Mouse (Mus musculus) gastrocnemius, postnatal 4 days (tissue): ENCODE results near the gene Fancc. TPM values are rescaled to one million over a fixed set of nuclear protein-coding genes. Genes with fewer than 3 reads are reported as not detected.

Experiments used
- DNase-seq, 2 experiments: peaks; one replicate each; pipeline ENCODE4 v3.0.0; 2021 to 2022; ENCODE audit warnings: low spot score in 2 of 2, mixed read lengths in 2 of 2
- long read RNA-seq, 2 experiments: library from polyadenylated mRNA; stranded (forward); transcript quantifications; one replicate each; pipeline ENCODE4 v2.0.0; 2021
- total RNA-seq, 2 experiments: library from RNA; stranded (reverse); gene quantifications; 2 replicates each; pipeline ENCODE4 v1.2.3; 2021

Gene Fancc
- total RNA-seq = 1 to 10 TPM; 8.0 to 9.0 TPM
- long read RNA-seq, experiment 1, partial matches to known transcripts = 0 of 10 reads
- long read RNA-seq, experiment 1, other reads (novel, unspliced or antisense) = 8 of 10 reads
- long read RNA-seq, experiment 2, partial matches to known transcripts = 0 of 3 reads
- long read RNA-seq, experiment 2, other reads (novel, unspliced or antisense) = 3 of 3 reads

DNA sequence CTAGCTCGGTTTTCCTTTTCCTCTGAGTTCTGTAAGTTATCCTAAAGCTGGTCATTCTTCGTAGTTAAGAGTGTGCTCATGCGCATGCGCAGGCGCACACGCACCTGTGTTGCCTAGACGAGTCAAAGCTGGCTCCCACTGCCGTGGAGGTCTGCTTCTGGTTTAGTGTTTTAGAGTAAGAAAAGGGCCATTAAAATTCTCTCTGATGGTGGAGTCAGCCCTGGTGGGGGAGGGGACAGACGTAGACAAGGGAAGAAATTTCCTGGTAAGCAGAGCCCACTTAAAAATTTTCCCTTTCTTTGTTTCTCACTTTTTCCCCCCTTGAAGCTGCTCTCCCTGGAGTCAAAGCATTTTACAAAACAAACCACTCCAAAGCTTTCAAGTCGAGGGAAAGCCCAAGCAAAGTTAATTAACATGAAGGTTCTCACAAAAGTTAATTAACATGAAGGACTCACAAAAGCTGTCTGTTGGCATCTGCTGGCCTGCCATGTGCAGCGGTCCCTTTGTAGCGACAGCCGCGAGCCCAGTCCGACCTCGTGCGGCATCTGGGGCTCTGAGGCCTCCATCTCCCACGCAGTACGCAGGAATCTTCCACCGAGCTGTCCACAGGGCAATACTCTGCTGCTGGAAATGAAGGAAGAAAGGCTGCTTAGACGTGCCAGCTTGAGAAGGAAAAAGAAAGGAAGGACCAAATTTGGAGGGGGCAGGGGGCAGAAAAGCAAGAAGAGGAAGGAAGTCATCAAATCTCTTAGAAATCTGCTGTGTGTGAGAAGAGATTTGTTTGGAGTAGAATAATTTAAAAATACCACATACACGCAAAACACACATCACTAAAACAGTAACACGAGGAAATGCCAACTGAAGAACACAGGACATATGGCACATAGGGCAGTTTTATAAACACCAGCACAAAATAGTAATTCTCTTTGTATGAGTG lies at the start of gene Fancc:
Gene Fancc (minus strand): TSS at position 633 of the 937 bp plus-strand sequence.
- peak in 1 of 2 experiments; percentile 15 for DNase-seq

DNA sequence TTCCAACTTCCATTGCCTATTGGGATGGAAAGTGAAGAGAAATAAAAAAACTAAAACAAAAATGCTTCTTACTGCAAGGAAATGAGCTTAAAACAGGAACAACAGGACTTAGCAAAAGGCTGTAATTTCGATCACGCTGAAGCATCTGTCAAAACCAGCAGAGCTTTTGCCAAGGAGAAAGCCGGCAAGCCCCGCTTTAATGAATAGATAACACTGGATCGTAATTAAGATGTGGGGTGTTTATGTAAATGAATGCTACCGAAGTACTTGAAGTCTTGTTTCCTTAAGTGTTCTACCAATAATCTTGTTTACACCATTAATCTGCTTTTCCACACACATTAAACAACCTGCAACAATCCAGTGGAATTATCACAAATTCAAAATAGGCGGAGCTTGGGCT lies 48.2 kb upstream of the Fancc start:
- no peak for DNase-seq

DNA sequence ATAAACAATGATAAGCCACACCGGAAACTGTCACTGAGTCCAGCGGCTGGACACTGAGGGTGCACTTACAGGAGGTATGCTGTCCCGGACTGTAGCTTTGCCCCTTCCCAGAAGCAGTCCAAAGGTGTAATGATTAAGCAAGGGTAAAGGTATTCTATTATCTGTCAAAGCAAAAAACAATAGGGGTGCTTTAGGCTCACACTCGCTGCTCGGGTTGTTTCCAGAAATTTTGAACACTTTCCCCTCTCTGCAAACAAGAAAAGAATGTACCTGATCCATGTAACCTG lies 47.8 kb upstream of the Fancc start:
- DNase-seq = no peak

DNA sequence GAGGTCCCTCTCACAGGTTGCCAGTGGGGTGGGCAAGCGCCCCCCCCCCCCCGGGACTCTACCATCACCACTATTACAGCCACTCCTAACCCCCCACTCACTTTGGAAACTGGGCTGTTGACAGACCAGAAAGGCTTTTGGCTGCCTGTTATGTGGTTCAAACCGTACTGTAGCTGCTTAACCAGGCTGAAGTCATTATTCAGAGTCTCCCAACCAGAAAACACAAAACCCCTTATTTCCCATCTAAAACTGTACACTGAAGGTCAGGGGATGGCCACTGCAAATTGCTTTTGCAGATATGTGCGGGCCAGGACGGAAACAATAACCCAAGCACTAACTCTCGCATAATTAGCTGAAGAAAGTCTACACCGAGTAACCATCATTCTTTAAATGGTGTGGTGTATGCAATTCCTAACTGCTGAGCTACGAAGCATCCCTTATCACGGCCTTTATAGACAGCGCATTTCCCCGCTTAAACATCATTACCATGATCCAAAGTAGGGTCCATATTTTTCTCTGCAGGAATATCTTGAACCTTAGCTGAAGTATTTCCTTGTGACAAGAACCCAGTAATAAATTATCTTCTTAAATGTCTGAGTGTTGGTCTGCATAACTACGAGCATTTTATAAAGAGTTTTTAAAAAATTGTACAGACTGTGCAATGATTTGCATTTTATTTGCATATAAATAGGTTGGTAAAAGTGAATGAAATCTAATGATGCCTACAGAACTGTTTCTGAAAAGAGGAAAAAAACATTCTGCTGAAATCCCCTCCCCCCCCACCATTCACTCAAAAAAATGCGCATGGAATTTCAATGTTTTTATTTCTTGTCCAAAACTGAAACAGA lies 47.3 kb upstream of the Fancc start:
- DNase-seq = no peak

DNA sequence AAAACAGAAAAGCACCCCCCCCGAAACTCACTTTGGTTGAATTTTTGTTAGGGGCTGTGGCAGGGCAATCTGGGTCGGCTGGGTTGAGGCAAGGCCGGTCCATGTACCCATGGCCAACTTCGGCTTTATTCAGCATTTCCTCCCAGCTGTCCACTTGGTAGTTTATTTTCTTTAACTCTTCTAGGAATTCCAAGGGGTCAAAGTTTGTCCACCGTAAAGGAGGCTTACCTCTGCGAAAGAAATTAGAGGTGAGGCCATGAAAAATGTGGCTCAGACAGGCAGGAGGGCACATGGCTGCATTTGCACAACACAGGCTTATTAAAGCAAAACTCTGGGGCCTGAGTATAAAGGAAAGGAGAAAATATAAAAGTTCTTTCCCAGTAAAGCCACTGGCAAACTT lies 46.4 kb upstream of the Fancc start:
- no peak for DNase-seq

DNA sequence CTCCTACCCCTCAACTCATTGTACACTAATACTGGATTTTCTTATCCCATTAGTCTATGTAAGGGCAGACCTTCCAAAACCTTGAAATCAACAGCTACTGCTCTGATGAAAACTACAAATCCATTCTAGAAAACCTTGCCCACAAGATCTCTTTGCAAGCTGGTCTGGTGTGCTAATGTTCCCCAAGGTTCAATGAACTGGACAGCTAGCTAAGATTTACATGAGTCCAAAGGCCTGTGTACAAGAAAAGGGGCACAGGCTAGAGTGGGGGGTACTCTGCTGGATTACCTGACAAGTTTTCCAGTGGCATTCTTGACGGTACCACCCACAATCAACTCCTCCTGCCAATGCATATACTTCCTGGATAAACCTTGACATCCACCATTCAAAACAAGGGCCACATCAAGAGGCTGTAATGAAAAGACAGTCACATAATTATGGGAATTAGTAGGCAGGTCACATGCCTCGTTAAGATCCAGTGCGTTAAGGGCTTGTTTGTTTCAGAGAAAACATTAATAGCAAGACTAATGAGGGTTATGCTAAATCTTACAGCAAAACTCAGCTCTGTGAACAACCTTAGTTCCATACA lies 45.8 kb upstream of the Fancc start:
- DNase-seq = no peak

DNA sequence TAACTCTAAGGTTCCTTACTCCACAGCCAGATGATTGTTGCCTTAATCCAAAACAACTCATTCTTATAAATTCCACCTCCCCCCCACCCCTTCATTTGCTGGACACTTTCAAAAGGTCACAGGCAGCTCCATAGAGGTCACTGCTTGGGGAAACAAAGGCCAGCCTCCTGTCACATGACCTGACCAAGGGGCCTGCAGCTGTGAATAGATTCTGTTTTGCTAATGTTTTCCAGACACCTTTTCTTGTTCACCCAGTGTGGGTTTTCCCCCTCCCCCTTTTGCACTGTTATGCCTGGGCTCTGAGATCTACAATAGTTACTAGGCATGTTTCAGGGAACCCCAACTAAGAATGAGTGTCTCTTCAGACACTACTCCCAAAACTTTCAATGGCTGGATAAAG lies 44.4 kb upstream of the Fancc start:
- DNase-seq = no peak

DNA sequence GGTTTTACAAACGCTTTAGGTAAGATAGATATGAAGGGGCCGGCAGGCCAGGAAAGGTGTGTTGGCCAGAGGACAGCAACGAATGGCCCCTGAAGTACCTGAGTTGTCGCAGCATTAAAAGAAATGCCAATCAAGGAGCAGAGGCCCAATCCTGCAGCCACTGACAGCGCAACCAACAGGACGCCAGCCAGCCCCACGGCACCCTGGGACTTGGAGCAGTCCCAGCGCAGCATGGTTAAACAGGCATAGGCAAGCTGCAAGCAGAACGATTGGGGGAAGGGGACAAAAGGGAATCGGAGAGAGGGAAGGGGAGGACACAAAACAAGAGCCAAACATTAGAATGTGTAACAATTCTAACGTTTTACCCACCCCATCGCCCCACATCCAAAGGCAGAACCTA lies 43.5 kb upstream of the Fancc start:
- no peak for DNase-seq

DNA sequence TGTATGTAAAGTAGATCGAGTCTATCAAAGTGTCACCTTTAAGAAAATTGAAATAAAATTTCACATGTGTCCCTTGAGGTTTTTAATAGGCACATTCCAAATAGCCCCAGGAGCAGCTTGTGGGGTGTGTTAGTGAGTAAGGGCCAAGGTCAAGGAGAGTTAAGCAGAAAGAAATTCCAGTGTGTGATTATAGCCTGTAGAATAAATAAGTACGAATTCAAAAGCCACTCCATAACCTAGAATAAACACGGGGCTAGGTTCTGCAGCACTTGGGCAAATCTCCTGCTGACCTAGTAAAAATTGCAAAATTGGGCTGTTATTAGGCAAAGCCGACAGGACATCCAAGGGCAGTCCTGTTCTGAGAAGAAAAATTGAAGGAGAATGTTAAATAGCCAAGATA lies 37.9 kb upstream of the Fancc start:
- no peak for DNase-seq

DNA sequence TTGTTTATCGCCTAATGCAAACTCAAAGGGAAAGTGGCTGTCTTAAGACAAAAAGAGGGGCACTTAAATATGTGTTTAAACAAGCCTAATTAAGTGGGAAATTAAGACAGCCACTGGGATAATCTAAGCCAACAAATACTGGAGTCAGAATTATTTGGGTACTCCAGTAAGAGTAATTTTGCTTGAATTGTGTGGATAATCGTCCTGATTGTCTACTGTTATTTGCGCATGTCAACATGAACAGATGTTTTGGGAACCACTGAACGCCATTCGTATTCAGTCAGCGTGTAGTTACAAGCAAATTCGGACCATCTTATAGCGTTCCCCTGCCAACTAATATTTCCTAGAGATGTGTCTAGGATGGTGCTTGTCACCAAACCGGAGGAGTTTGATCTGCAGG lies 33.8 kb upstream of the Fancc start:
- no peak for DNase-seq

DNA sequence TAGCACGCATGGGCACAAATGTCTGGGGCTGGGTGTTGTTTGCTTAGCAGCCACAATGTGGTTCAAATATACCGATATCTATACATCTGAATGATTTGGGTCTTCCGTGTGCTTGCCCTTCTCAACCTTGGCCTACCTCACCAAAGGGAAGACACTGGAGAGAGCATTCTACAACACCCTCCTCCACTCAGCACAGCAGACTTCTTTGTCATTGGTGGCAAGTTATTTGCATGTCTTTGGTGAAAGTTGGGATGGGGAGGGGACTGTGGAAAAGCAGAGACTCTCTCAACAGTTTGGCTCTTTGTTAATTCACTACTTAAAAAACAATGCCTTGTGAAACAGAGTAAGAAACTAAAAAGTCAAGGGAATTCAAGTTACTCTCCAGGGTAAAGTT lies 33.3 kb upstream of the Fancc start:
- DNase-seq = no peak

DNA sequence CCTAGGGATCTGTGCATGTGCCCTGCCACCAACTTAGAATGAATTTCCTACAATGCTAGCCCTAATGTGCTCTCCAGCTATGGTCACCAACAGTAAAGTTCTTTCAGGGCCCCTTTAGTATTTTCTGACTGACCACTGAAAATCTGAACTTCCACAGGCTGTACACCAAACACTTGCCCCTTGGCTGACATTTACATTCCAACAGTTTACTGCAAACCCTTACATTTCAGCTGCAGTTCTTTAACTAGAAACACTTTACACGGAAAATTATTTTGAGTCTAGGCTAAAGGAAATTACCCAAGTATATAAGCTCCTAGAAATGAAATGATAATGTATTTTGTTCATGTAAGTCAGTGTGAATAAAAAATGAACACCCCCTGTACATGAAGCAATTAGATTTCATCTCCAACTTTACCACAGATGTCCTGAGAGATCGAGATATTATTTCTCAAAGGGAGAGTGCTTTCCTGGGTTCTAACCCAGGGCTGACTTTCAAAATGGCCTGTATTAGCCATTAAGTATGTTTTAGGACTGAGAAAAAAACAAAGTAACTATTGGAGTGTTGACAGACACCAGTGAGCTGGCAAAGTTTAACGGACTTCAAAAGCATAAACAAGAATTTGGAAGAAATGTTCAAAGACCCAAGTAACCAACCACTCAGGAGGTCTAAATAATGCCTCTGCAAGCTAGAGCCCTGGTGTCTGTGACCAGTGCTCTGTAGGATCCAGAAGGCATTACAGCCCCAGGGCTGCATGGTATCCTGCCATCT lies 32.7 kb upstream of the Fancc start:
- no peak for DNase-seq

DNA sequence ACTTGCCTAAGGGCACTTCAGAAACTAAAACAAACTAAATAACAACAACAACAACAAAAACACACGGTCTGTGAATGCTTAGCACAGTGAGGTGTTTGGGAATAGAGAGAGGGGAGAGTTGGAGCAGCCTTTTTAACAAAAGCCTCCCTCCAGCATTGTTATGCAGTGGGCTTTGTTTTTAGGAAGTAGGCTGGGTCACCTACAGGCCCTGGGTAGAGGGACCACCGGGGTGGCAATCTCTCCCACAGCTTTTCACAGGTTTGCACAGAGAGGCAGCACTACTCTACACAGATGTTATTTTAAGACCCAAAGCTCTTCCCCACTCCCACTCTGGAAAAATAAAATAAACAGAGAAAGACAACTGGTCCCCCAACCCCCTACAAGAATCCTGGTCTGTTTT lies 31.8 kb upstream of the Fancc start:
- no peak for DNase-seq

DNA sequence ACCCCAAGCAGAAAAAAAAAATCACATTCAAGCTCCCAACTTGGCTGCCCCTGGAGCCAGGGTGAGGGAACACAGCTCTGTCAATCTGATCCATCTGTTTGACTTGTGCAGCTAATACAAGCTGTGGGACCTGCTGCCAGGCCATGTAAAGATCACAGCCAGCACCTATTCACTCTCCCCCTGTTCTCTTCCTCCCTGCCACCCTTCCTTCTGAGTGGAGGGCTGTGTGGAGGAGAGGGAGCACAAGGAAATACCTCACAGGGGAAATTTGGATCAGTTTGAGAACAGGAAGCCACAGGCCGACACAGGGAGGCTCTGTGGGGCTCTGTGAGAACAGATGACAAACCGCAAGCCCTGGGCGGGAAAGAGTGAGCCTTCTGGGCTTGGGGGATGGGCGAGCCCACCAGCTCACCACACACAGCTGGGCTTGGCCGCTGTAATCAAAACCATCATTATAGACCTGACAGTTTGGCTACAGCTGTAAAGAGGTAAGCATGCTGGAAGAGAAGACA lies 31.1 kb upstream of the Fancc start:
- no peak for DNase-seq

DNA sequence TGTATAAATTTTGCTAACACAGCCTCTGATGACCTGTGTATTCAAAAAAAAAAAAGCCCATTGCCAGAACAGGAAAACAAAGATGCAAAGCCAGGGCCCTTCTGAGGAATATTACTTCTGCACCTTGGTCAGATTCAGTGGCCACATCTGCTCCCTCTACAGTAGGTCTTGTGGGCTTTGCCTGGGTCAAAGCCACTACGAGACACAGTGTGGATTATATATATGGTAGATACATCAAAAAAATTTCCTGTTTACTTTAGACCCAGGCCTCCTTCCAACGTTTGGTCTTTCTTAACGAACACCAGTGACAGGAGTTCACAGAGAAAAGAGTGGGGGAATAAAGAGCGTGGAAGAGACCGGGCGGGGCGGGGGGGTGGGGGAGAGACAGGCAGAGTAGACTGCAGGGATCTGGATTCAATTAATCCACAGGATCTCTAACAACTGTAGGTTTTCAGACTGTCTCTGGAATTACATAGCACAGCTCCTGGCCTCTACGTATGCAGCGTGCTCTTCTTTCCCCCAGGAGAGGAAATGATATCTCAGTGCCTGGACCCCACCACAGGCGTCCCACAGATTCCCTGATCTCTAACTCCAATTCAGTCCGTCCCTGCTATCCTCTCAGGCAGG lies 28.6 kb upstream of the Fancc start:
- DNase-seq = no peak

DNA sequence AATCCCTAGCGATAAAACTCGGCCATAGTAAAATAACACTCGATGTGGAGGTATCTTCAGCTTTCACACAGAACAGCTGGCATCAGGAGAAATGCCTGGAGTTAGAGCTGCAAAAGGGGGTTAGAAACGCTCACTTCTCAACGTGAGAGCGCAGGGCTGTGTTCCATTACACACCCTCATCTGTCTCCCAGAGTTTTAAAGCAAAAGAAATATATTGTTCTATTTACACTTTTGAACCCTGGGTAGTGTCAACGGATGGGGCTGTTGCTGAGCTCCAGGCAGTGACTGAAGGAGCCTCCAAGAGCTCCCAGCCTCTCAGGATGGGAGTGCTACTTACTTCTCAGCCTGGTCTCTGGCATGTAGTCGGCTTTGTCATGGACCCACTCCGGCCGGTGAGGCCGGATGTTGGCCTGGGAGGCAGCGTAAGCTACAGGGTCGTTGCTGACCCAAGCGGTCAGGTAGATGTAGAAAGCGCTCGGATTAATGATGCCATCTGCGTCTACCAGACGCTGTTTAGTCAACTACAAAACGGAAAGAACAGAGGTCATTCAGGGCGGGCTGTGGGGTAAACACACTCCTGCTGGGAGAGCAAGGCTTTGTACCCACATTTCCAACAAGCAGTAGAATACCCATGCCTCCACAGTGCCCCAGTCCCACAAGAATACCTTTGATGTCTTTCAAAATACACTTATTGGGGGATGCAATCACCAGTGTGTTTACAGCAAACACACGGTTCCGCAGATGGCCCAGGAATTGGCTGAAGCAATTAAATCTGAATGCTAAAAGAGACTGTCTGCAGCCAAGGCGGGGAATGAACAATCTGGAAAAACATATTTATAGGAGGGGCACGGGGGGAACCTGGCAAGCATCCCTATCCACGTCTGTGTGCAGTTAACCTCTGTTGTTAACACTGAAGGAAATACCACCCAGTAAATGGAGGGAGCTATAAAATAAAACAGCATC lies 27.8 kb upstream of the Fancc start:
- DNase-seq = no peak

DNA sequence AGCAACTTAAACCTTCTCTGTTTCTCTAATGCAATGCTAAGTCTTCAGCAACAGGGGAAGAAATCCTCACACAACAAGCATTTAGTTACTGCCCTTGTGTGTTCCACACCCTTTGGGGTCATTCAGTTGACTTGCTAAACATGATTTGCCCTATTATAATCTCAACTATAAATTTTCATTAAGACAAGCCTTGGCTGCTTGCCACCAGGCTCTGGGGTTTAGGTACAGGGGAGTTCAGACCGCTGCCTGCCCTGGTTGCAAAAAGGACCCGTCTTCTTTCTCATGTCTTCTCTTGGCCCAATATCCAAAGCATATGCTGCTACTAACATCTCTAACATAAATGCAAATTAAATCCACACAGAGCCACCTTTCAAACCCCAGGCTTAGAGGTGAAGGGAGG lies 27.0 kb upstream of the Fancc start:
- no peak for DNase-seq

DNA sequence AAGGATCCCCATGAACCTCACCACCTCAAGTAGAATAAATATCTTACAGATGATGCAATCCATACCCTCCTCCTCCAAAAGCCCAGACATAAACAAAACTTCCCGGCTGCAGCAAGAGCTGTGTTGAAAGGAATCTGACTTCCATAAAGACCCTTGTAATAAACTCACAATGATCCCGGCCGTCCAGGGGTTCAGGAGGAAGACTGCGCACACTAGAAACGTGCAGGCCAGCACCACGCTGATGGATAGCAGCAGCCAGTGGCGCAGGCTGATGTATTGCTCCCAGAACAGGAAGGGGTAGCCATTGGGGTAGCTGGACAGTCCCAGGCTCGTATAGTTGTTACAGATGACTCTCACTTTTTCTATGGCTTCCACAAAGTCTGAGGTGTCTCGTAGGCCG lies 25.8 kb upstream of the Fancc start:
- no peak for DNase-seq

DNA sequence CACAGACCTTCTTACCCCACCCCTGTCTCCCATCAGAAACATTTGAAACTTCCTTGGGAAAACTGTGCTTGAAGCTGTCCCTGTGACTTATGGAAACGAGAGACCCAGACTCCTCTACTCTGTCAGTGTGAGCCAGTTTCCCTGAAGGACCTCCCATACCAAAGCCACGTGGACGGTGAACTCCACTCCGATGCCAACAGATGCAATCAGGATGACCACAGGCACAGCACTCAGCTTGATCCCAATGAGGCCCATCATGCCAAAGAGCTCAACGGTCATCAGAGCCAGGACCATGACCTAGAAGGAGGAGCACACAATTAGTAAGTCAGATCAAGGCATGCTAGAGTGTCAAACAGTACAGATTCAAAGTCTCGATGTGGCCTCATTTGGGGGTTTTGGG lies 23.0 kb upstream of the Fancc start:
- DNase-seq = no peak
